Mouse (Mus musculus) E14TG2a.4 (cell line): Measurements from ENCODE around the gene Nipsnap2.

ENCODE experiments used
- CTCF ChIP-seq: conservative IDR thresholded peaks from 2 replicates; pipeline ENCODE4 v1.5.1; 2014; ENCODE audit warnings: low read length
- NANOG ChIP-seq: IDR thresholded peaks from 2 replicates; pipeline ENCODE4 v1.6.1; 2014; ENCODE audit warnings: borderline replicate concordance, low read length, mixed read lengths
- POU5F1 ChIP-seq: IDR thresholded peaks from 2 replicates; pipeline ENCODE4 v1.6.1; 2014; ENCODE audit warnings: low read length, borderline replicate concordance

GRCm38 (mm10) chr5:129774661-129775060 is 49.8 kb downstream of the Nipsnap2 start:
- TF ChIP-seq CTCF (no peak), POU5F1 (no peak), NANOG (no peak)
